Mouse (Mus musculus) megakaryocyte, embryonic 14.5 days (primary cell): ENCODE data around the gene Sh2b2.

ENCODE experiments used
- FLI1 ChIP-seq: IDR thresholded peaks from 2 replicates; pipeline ENCODE4 v1.6.1; 2012; ENCODE audit warnings: low read length, inconsistent platforms, mixed read lengths
- GATA1 ChIP-seq: IDR thresholded peaks from 3 replicates; pipeline ENCODE4 v1.6.1; 2012; ENCODE audit warnings: mixed read lengths, low read length, inconsistent platforms, borderline replicate concordance

- TF ChIP-seq GATA1 (no peak), FLI1 (no peak)
Measured at GRCm38 (mm10) chr5:136245541-136246451, 560 bp downstream of the Sh2b2 start.
